Mouse (Mus musculus) ES-E14 (cell line): Measurements from ENCODE around the gene Nat10. TPM values are rescaled to one million over a fixed set of nuclear protein-coding genes. Genes with fewer than 3 reads are reported as not detected.

ENCODE experiments used
- DNase-seq: peaks from one replicate; pipeline ENCODE4 v3.0.0-alpha.2; 2013; ENCODE audit warnings: low read depth, low spot score
- H3K27ac ChIP-seq: 2 replicates; pipeline ENCODE4 v1.5.1; 2012; ENCODE audit warnings: low read depth, mild to moderate bottlenecking, low read length, moderate library complexity, mixed read lengths; ENCODE audit not compliant: poor library complexity, insufficient read depth, severe bottlenecking
- H3K36me3 ChIP-seq: 2 replicates; pipeline ENCODE4 v1.6.1; 2012; ENCODE audit warnings: mild to moderate bottlenecking, low read length, moderate library complexity, mixed read lengths; ENCODE audit not compliant: control insufficient read depth, poor library complexity, insufficient read depth, severe bottlenecking
- H3K4me1 ChIP-seq, 2 experiments: fragments of 150-350 bp in 1 of 2; sonication (generic) in 1 of 2; 2 replicates each; pipeline ENCODE4 v1.6.1; 2012; ENCODE audit warnings: low read length in 2 of 2, mild to moderate bottlenecking in 1 of 2, mixed read lengths in 1 of 2; ENCODE audit not compliant: control insufficient read depth in 2 of 2, insufficient read depth in 2 of 2, poor library complexity in 1 of 2
- H3K4me3 ChIP-seq, 2 experiments: fragments of 150-350 bp in 1 of 2; sonication (generic) in 1 of 2; 2 replicates each; pipeline ENCODE4 v1.5.1; 2012; ENCODE audit warnings: low read length in 2 of 2, low read depth in 1 of 2, mild to moderate bottlenecking in 1 of 2, mixed read lengths in 1 of 2; ENCODE audit not compliant: insufficient read depth in 1 of 2, poor library complexity in 1 of 2, severe bottlenecking in 1 of 2
- H3K9ac ChIP-seq: 2 replicates; pipeline ENCODE4 v1.6.1; 2012; ENCODE audit warnings: low read depth, mild to moderate bottlenecking, low read length, mixed read lengths; ENCODE audit not compliant: poor library complexity, insufficient read depth, severe bottlenecking
- H3K9me3 ChIP-seq: fragments of 150-350 bp; sonication (generic); 2 replicates; pipeline ENCODE4 v1.6.1; 2012; ENCODE audit warnings: low read depth, mild to moderate bottlenecking, low read length; ENCODE audit not compliant: control insufficient read depth, insufficient read depth
- CHD2 ChIP-seq: IDR thresholded peaks from 2 replicates; pipeline ENCODE4 v1.6.1; 2014; ENCODE audit warnings: mild to moderate bottlenecking, low read depth, low read length, inconsistent platforms
- HCFC1 ChIP-seq: IDR thresholded peaks from 2 replicates; pipeline ENCODE4 v1.6.1; 2012; ENCODE audit warnings: low read length, inconsistent platforms, borderline replicate concordance; ENCODE audit not compliant: insufficient read depth
- MAFK ChIP-seq: IDR thresholded peaks from 2 replicates; pipeline ENCODE4 v1.6.1; 2014; ENCODE audit warnings: mild to moderate bottlenecking, low read depth, low read length, inconsistent platforms; ENCODE audit not compliant: insufficient read depth
- ZC3H11A ChIP-seq: IDR thresholded peaks from 2 replicates; pipeline ENCODE4 v1.6.1; 2012; ENCODE audit warnings: low read depth, mild to moderate bottlenecking, inconsistent platforms, low read length, borderline replicate concordance
- ZNF384 ChIP-seq: IDR thresholded peaks from 2 replicates; pipeline ENCODE4 v1.6.1; 2012; ENCODE audit warnings: low read depth, low read length, inconsistent platforms
- in situ Hi-C, 2 experiments: fragments of 600-800 bp; cut with MboI; formaldehyde crosslinking; loops; one replicate each; pipeline ENCODE4 v1.15.1; 2025; ENCODE audit warnings: low sequenced_read_pairs in 2 of 2, inconsistent platforms in 1 of 2; ENCODE audit not compliant: unreplicated experiment in 2 of 2
- total RNA-seq: library from RNA; depleted of rRNA; stranded (reverse); fragments of 300-350 nt; gene quantifications from 2 replicates; pipeline ENCODE4 v1.2.3, GENCODE M21; 2012

The Nat10 gene
- total RNA-seq, 1 experiment: 77.0 TPM

DNA sequence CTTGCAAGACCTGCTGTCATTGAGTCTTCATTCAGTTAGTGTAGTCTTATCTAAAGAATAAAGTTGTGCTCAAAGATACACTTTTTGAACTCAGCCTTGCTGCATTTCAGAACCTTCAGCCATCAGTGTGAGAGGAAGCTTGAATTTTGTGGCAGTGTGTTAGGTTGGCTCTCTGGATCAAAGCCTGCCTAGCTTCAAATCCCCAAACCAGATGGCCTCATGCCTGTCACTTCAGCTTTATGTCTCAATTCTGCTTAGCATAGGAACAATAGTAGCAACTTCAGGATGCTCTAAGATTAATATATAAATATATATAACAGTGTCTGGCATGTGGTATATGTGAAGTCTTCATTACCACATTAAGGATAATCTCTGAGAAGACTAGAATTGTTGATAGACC is 73.2 kb downstream of the Nat10 start:
- Histone ChIP-seq H3K4me3 (no peak overlapping the region), H3K27ac (no peak overlapping the region), H3K9me3 (no peaks in the 10 kb centered on the region), H3K4me1 (no peaks in the 10 kb centered on the region), H3K36me3 (no peaks in the 10 kb centered on the region), H3K9ac (no peak overlapping the region)
- in situ Hi-C loops: no loop called here
- no peak for DNase-seq
- TF ChIP-seq ZC3H11A (no peak), MAFK (no peak), CHD2 (no peak), ZNF384 (no peak), HCFC1 (no peak)

DNA sequence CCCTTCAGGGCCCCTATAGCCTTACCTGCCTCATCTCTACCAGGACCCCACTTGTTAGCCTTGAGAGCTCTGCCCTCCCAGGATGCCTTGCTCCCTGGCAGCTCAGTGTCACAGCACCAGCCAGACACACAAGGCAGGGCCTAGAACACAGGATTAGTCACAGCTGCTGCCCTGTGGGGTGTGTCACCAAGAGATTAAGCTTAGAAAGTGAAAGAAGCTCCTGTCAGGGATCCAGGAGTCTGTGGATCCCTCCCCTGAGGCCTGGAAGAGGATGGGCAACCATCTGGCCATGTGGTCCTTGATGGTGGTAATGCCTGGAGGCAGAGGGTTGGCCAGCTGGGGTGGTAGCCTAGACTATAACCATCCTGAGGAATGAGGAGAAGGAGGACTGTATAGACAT is 73.9 kb downstream of the Nat10 start:
- H3K9me3 ChIP-seq: no peaks in the 10 kb centered on the region
- H3K4me1 ChIP-seq: 0 out of 4 replicates have a peak, but pooled peaks cover 0 to 2% of the 10 kb centered on the region in 2 experiments
- in situ Hi-C loops: no loop called here
- no peak overlapping the region for H3K27ac ChIP-seq
- no peaks in the 10 kb centered on the region for H3K36me3 ChIP-seq
- no peak overlapping the region for H3K9ac ChIP-seq
- TF ChIP-seq ZNF384: no peak
- TF ChIP-seq MAFK: no peak
- no peak for TF ChIP-seq CHD2
- TF ChIP-seq ZC3H11A: no peak
- TF ChIP-seq HCFC1: no peak
- no peak overlapping the region for H3K4me3 ChIP-seq
- DNase-seq: no peak

DNA sequence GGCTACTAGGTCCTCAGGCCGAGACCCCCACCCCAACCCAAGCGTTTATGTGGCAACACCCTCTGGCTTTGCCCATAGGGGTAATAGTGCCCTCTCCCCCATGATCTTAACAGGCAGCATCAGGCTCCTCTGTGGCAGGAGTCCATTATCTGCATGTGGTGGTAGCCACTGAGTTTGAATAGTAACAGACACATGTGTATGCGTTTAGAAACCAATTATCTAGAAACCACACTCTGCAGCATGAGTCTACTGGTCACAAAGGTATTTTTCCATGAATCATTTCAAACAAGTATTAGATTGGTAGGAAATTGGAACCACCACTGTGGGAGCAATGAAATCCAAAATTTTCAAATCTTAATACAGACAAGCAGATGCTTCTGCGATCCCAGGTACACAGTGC is 75.5 kb downstream of the Nat10 start:
- Histone ChIP-seq H3K9ac (no peak overlapping the region), H3K27ac (no peak overlapping the region), H3K9me3 (no peaks in the 10 kb centered on the region), H3K36me3 (no peaks in the 10 kb centered on the region), H3K4me3 (no peak overlapping the region), H3K4me1 (0 out of 4 replicates have a peak, but pooled peaks cover 0 to 2% of the 10 kb centered on the region in 2 experiments)
- in situ Hi-C loops: no loop called here
- no peak for TF ChIP-seq HCFC1
- no peak for TF ChIP-seq ZNF384
- no peak for TF ChIP-seq MAFK
- no peak for TF ChIP-seq CHD2
- no peak for TF ChIP-seq ZC3H11A
- DNase-seq: no peak

DNA sequence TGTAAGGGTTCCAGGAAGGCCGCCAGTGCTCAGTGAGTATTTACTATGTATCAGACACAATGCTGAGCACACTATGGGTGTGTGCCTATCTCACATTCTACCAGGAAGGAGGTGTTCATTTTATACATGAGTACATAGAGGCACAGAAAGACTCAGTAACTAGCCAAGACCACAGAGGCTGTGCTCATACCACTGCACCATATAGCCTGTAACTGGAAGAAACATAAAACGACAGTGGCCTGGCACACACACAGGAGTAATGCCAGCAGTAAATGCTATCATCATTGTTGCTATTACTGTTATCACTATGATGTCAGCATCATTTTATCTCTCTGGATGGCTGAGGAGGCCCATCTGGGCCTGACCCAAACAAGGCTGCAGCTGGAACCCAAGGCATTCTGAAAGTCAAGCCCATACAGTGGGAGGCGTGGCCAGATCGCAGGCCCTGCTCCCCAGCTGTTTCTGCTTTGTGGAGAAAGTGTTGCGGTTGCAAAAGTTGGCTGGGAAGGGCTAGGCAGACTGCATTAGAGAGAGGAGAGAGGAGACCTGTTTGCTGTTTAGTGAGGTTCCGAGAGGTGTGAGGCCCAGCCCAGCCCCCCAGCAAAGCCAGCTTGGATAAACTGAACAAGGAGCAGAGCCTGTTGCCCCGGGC is 76.0 kb downstream of the Nat10 start:
- Histone ChIP-seq H3K4me3 (no peak overlapping the region), H3K9me3 (no peaks in the 10 kb centered on the region), H3K4me1 (0 out of 4 replicates have a peak, but pooled peaks cover 0 to 2% of the 10 kb centered on the region in 2 experiments), H3K36me3 (no peaks in the 10 kb centered on the region), H3K9ac (no peak overlapping the region), H3K27ac (no peak overlapping the region)
- in situ Hi-C loops: no loop called here
- no peak for DNase-seq
- no peak for TF ChIP-seq MAFK
- TF ChIP-seq HCFC1: no peak
- no peak for TF ChIP-seq ZC3H11A
- no peak for TF ChIP-seq ZNF384
- TF ChIP-seq CHD2: no peak

DNA sequence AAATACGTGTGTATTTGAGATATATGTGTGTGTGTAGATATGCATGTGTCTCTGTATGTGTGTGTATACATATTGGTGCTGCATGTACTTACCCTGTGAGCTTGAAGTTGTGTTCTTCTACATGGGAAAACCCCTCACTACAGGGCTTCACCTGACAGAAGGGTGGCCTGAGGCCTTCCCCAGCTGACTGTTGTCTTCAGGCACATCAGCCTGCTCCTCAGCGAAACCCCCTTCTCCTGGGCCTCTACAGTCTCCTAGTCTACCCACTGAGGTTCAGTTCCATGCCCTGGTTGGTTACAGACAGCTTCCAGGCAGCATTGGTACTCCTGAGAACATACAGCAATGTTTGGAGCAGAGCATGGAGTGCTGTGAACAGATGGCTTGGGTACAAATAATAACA is 76.6 kb downstream of the Nat10 start:
- H3K9ac ChIP-seq: no peak overlapping the region
- H3K27ac ChIP-seq: no peak overlapping the region
- 0 out of 4 replicates have a peak, but pooled peaks cover 0 to 2% of the 10 kb centered on the region in 2 experiments for H3K4me1 ChIP-seq
- no peak for DNase-seq
- no peaks in the 10 kb centered on the region for H3K9me3 ChIP-seq
- H3K36me3 ChIP-seq: no peaks in the 10 kb centered on the region
- TF ChIP-seq CHD2: no peak
- TF ChIP-seq MAFK: no peak
- H3K4me3 ChIP-seq: no peak overlapping the region
- in situ Hi-C loops: no loop called here
